Mouse (Mus musculus) heart, embryonic 16.5 days (tissue): ENCODE results near the gene Lrba. TPM values are rescaled to one million over a fixed set of nuclear protein-coding genes. Genes with fewer than 3 reads are reported as not detected.

Experiments
- ATAC-seq: fragments of 200-750 bp; cut with Nextera tagmentation; replicated peaks from 2 replicates; pipeline ENCODE4 v1.8.0; 2017; ENCODE audit warnings: moderate number of reproducible peaks; ENCODE audit not compliant: insufficient read depth, low FRiP score; ENCODE audit errors: extremely low read depth
- H3K27ac ChIP-seq: fragments of 300-500 bp; sonication (generic); 2 replicates; pipeline ENCODE4 v1.5.1; 2014; ENCODE audit warnings: mild to moderate bottlenecking, low read length, control low read depth, moderate library complexity
- H3K27me3 ChIP-seq: fragments of 300-500 bp; sonication (generic); 2 replicates; pipeline ENCODE4 v1.6.1; 2014; ENCODE audit warnings: low read length, mixed read lengths; ENCODE audit not compliant: control insufficient read depth, insufficient read depth
- H3K36me3 ChIP-seq: fragments of 300-500 bp; sonication (generic); 2 replicates; pipeline ENCODE4 v1.6.1; 2014; ENCODE audit not compliant: control insufficient read depth, insufficient read depth
- H3K4me1 ChIP-seq: fragments of 300-500 bp; sonication (generic); 2 replicates; pipeline ENCODE4 v1.6.1; 2014; ENCODE audit warnings: low read length, mixed read lengths; ENCODE audit not compliant: control insufficient read depth, insufficient read depth
- H3K4me2 ChIP-seq: fragments of 300-500 bp; sonication (generic); 2 replicates; pipeline ENCODE4 v1.6.1; 2014; ENCODE audit warnings: low read depth, mild to moderate bottlenecking, control low read depth, low read length
- H3K4me3 ChIP-seq: fragments of 300-500 bp; sonication (generic); 2 replicates; pipeline ENCODE4 v1.5.1; 2014; ENCODE audit warnings: mild to moderate bottlenecking, control low read depth, low read length
- H3K9ac ChIP-seq: fragments of 300-500 bp; sonication (generic); 2 replicates; pipeline ENCODE4 v1.6.1; 2014; ENCODE audit warnings: low read length, control low read depth
- H3K9me3 ChIP-seq: fragments of 300-500 bp; sonication (generic); replicated peaks from 2 replicates; pipeline ENCODE4 v1.6.1; 2016; ENCODE audit warnings: low read length; ENCODE audit not compliant: control insufficient read depth
- WGBS: fragments of 180-500 bp; shearing (Covaris S2); extraction: QIAGEN DNeasy Blood & Tissue Kit; methylation state at CpG from one replicate; pipeline ENCODE4 v1.1.7; 2014; 5-methylcytosine and 5-hydroxymethylcytosine counted together
- polyA plus RNA-seq: library from polyadenylated mRNA; unstranded; fragments of >200 nt; fragmentation: Nextera tagmentation; extraction: Ambion mirVana; gene quantifications from 2 replicates; pipeline ENCODE4 v1.2.1, GENCODE M21; 2015

Gene Lrba
- polyA plus RNA-seq, result 1.7 and 1.8 TPM in 2 replicates

- H3K27ac ChIP-seq, result peak within 1 kb of the TSS; percentile 91
- peak within 1 kb of the TSS; percentile 90 for H3K4me2 ChIP-seq
- peak within 1 kb of the TSS; percentile 96 for H3K9ac ChIP-seq
- H3K27me3 ChIP-seq, result no peaks in the 10 kb centered on the region
- H3K4me1 ChIP-seq, result peaks cover 4% of the 10 kb centered on the region; the same call in 1 of the 2 replicates
- no peaks in the 10 kb centered on the region for H3K9me3 ChIP-seq
- peak within 1 kb of the TSS; percentile 96 for H3K4me3 ChIP-seq
- no peaks in the 10 kb centered on the region for H3K36me3 ChIP-seq
- ATAC-seq, result peak; percentile 81
- WGBS, result under 1% methylated on average over 51 of the region's 55 CpGs
Measured at GRCm38 (mm10) chr3:86224564-86225421, at the start of gene Lrba. Gene Lrba (plus strand): TSS chr3:86224680.

- Histone ChIP-seq H3K27ac (no peak overlapping the region), H3K4me3 (no peak overlapping the region), H3K36me3 (no peaks in the 10 kb centered on the region), H3K27me3 (no peaks in the 10 kb centered on the region), H3K9me3 (no peaks in the 10 kb centered on the region), H3K4me1 (no peaks in the 10 kb centered on the region), H3K4me2 (no peak overlapping the region), H3K9ac (no peak overlapping the region)
- ATAC-seq, result no peak
- 84% methylated on average over 7 of the region's 7 CpGs for WGBS
Measured at GRCm38 (mm10) chr3:86179714-86180113, 44.8 kb upstream of the Lrba start.

- Histone ChIP-seq H3K9me3 (no peaks in the 10 kb centered on the region), H3K4me3 (no peak overlapping the region), H3K36me3 (no peaks in the 10 kb centered on the region), H3K4me2 (no peak overlapping the region), H3K27me3 (no peaks in the 10 kb centered on the region), H3K4me1 (no peaks in the 10 kb centered on the region), H3K27ac (no peak overlapping the region), H3K9ac (no peak overlapping the region)
- 65% methylated on average over 5 of the region's 5 CpGs for WGBS
- no peak for ATAC-seq
Measured at GRCm38 (mm10) chr3:86181107-86181506, 43.4 kb upstream of the Lrba start.

GRCm38 (mm10) chr3:86184546-86184945 lies 39.9 kb upstream of the Lrba start:
- H3K9ac ChIP-seq, result no peak overlapping the region
- 85% methylated on average over 7 of the region's 7 CpGs for WGBS
- no peaks in the 10 kb centered on the region for H3K4me1 ChIP-seq
- H3K4me2 ChIP-seq, result no peak overlapping the region
- H3K27ac ChIP-seq, result no peak overlapping the region
- no peaks in the 10 kb centered on the region for H3K36me3 ChIP-seq
- no peaks in the 10 kb centered on the region for H3K9me3 ChIP-seq
- H3K27me3 ChIP-seq, result no peaks in the 10 kb centered on the region
- ATAC-seq, result no peak
- H3K4me3 ChIP-seq, result no peak overlapping the region

- ATAC-seq, result no peak
- Histone ChIP-seq H3K27ac (no peak overlapping the region), H3K9me3 (no peaks in the 10 kb centered on the region), H3K27me3 (no peaks in the 10 kb centered on the region), H3K36me3 (no peaks in the 10 kb centered on the region), H3K9ac (no peak overlapping the region), H3K4me3 (no peak overlapping the region), H3K4me2 (no peak overlapping the region), H3K4me1 (no peaks in the 10 kb centered on the region)
- WGBS, result 79% methylated on average over 5 of the region's 5 CpGs
Measured at GRCm38 (mm10) chr3:86187736-86188389, 36.6 kb upstream of the Lrba start.

GRCm38 (mm10) chr3:86195981-86196380 lies 28.5 kb upstream of the Lrba start:
- Histone ChIP-seq H3K4me2 (peak overlapping the region; percentile 19; the same call in 1 of the 2 replicates), H3K4me1 (no peaks in the 10 kb centered on the region), H3K27me3 (no peaks in the 10 kb centered on the region), H3K9me3 (no peaks in the 10 kb centered on the region), H3K4me3 (no peak overlapping the region), H3K9ac (no peak overlapping the region), H3K27ac (no peak overlapping the region), H3K36me3 (no peaks in the 10 kb centered on the region)
- ATAC-seq, result no peak
- WGBS, result 45% methylated on average over 15 of the region's 15 CpGs

GRCm38 (mm10) chr3:86196471-86196870 lies 28.0 kb upstream of the Lrba start:
- no peaks in the 10 kb centered on the region for H3K36me3 ChIP-seq
- no peaks in the 10 kb centered on the region for H3K9me3 ChIP-seq
- 68% methylated on average over 3 of the region's 3 CpGs for WGBS
- ATAC-seq, result no peak
- H3K9ac ChIP-seq, result no peak overlapping the region
- H3K4me1 ChIP-seq, result no peaks in the 10 kb centered on the region
- H3K4me2 ChIP-seq, result no peak overlapping the region
- H3K4me3 ChIP-seq, result no peak overlapping the region
- no peak overlapping the region for H3K27ac ChIP-seq
- H3K27me3 ChIP-seq, result no peaks in the 10 kb centered on the region

GRCm38 (mm10) chr3:86201645-86202175 lies 22.8 kb upstream of the Lrba start:
- H3K4me3 ChIP-seq, result no peak overlapping the region
- ATAC-seq, result no peak
- 78% methylated on average over 1 of the region's 1 CpGs for WGBS
- no peak overlapping the region for H3K4me2 ChIP-seq
- no peaks in the 10 kb centered on the region for H3K9me3 ChIP-seq
- no peaks in the 10 kb centered on the region for H3K27me3 ChIP-seq
- no peaks in the 10 kb centered on the region for H3K36me3 ChIP-seq
- no peak overlapping the region for H3K27ac ChIP-seq
- H3K9ac ChIP-seq, result no peak overlapping the region
- no peaks in the 10 kb centered on the region for H3K4me1 ChIP-seq

- H3K4me1 ChIP-seq, result no peaks in the 10 kb centered on the region
- H3K27me3 ChIP-seq, result no peaks in the 10 kb centered on the region
- H3K9me3 ChIP-seq, result no peaks in the 10 kb centered on the region
- H3K4me2 ChIP-seq, result no peak overlapping the region
- no peak overlapping the region for H3K9ac ChIP-seq
- 86% methylated on average over 3 of the region's 3 CpGs for WGBS
- no peak overlapping the region for H3K27ac ChIP-seq
- ATAC-seq, result no peak
- H3K4me3 ChIP-seq, result no peak overlapping the region
- no peaks in the 10 kb centered on the region for H3K36me3 ChIP-seq
Measured at GRCm38 (mm10) chr3:86202449-86202848, 22.0 kb upstream of the Lrba start.
